Mouse (Mus musculus): ENCODE data around the gene Adat1. TPM values are rescaled to one million over a fixed set of nuclear protein-coding genes. Genes with fewer than 3 reads are reported as not detected.

The Adat1 gene
- polyA plus RNA-seq, 1 experiment from 2014 or later = 3.0 TPM

DNA sequence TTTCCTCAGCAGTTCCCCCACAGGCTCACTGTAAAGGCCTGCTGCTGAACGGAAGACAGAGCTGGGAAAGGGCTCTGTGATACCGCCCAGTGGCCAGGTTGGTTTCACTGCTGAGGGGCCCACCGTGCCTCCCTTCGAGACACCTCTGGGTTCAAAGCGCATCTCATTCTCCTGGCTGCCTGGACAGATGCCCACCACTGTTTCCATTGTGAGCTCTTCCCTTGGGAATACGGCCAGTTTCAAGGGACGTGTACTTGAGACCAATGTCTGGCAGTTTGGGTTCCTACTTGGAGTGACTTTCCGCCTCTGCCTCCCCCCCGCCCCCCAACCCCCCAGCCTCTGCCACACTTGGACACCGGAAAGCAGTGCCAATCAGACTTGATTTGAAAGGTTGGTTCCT is 29.0 kb downstream of the Adat1 start:
- no peaks in the 10 kb centered on the region for H3K9me3 ChIP-seq (replicated peaks; ENCODE audit: control insufficient read depth, low read length)
- H3K27me3 ChIP-seq (ENCODE audit: control insufficient read depth, insufficient read depth, low read depth, low read length) = no peaks in the 10 kb centered on the region
- no peak for ATAC-seq (ENCODE audit: low read depth)
- H3K4me1 ChIP-seq (ENCODE audit: control insufficient read depth, low read depth, low read length) = no peaks in the 10 kb centered on the region; the same call in 1 of the 2 replicates
- H3K36me3 ChIP-seq (ENCODE audit: control insufficient read depth, insufficient read depth) = no peaks in the 10 kb centered on the region; the same call in 1 of the 2 replicates
- WGBS (ENCODE audit: insufficient replicate concordance) = 78% methylated on average over 10 of the region's 10 CpGs
- H3K9ac ChIP-seq (ENCODE audit: low read depth, low read length) = no peak overlapping the region
- no peak overlapping the region for H3K4me3 ChIP-seq (ENCODE audit: low read depth, low read length)
- H3K4me2 ChIP-seq (ENCODE audit: low read depth, low read length) = no peak overlapping the region
- H3K27ac ChIP-seq (ENCODE audit: low read length) = no peak overlapping the region

DNA sequence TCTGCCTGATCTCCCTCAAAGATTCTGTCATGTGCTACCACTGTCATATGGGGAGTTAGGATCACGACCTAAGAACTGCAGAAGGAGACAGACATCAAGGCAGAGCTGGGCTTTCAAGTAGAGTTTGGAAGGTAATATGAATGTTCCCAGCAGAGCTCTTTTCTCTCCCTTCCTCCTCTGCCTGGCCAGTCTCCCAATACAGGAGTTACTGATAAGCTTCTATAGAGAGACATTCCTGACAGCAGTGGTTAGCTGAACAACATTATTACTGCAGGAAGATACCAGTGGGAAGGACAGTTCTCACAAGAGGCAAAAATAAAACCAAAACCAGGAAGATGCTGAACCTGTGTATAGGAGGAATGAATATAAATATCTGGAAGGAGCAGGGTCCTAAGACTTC is 29.5 kb downstream of the Adat1 start:
- Histone ChIP-seq H3K4me1 (ENCODE audit: control insufficient read depth, low read depth, low read length) (no peaks in the 10 kb centered on the region), H3K4me3 (ENCODE audit: low read depth, low read length) (no peak overlapping the region), H3K9me3 (replicated peaks; ENCODE audit: control insufficient read depth, low read length) (no peaks in the 10 kb centered on the region), H3K27ac (ENCODE audit: low read length) (no peak overlapping the region), H3K27me3 (ENCODE audit: control insufficient read depth, insufficient read depth, low read depth, low read length) (no peaks in the 10 kb centered on the region), H3K9ac (ENCODE audit: low read depth, low read length) (no peak overlapping the region), H3K4me2 (ENCODE audit: low read depth, low read length) (no peak overlapping the region), H3K36me3 (ENCODE audit: control insufficient read depth, insufficient read depth) (no peaks in the 10 kb centered on the region; the same call in 1 of the 2 replicates)
- 56% methylated on average over 1 of the region's 1 CpGs for WGBS (ENCODE audit: insufficient replicate concordance)
- ATAC-seq (ENCODE audit: low read depth) = no peak

DNA sequence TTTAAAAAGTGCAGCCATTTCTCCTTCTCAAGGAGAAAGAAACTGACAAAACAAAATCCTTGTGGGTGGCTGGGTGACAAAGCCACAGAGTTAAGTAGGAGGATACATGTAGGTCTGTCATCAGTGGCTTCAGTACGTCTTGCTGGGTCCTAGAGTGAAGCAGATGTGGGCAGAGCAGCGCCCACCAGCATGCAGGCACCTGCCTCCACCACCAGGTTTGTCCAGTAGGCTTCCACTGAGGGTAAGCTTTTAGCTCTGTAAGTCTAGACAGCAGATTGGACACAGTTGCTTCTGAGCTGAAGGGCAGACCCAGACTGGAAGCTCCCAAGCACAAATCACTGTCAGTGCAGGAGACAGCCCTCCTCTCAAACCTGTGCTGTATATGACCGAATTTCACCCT is 30.8 kb downstream of the Adat1 start:
- H3K27ac ChIP-seq (ENCODE audit: low read length) = no peak overlapping the region
- ATAC-seq (ENCODE audit: low read depth) = no peak
- 70% methylated on average over 3 of the region's 3 CpGs for WGBS (ENCODE audit: insufficient replicate concordance)
- H3K9ac ChIP-seq (ENCODE audit: low read depth, low read length) = no peak overlapping the region
- H3K36me3 ChIP-seq (ENCODE audit: control insufficient read depth, insufficient read depth) = peaks cover 9% of the 10 kb centered on the region
- no peaks in the 10 kb centered on the region for H3K9me3 ChIP-seq (replicated peaks; ENCODE audit: control insufficient read depth, low read length)
- no peak overlapping the region for H3K4me2 ChIP-seq (ENCODE audit: low read depth, low read length)
- H3K4me1 ChIP-seq (ENCODE audit: control insufficient read depth, low read depth, low read length) = no peaks in the 10 kb centered on the region
- no peak overlapping the region for H3K4me3 ChIP-seq (ENCODE audit: low read depth, low read length)
- H3K27me3 ChIP-seq (ENCODE audit: control insufficient read depth, insufficient read depth, low read depth, low read length) = no peaks in the 10 kb centered on the region

DNA sequence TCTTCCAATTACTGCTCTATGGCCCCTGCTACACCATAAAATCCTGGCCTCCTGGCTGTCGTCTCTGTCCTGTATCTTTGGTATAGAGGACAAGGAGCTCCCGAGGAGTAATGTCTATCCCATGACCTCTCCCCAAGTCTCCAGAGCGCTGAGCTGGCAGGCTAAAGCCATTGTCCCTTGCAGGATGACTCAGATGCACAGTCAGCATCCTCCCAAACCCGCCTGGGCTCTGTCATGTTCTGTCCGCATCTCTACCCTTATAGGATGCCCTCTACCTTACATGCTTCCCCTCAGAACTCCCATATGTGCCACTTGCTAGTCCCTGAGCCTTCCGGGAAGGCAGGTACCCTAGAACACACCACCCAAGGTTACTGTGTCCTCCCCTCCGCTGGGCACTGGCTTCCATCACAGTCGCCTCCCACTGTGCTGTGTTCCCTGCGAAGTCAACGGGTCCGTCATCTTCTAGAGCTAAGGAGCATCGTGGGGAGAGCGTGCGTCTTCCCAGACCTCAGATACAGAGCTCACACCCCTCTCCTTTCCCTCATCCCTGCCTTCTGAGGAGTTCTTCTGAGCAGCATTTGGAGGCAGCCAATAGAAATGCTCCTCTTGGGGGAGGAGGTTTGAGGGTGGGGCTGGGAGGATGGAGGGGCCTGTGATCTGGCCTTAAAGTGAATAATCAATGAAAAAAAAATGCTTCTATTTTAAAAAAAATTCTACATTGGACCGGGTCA is 31.3 kb downstream of the Adat1 start:
- H3K9ac ChIP-seq (ENCODE audit: low read depth, low read length) = no peak overlapping the region
- no peak overlapping the region for H3K4me2 ChIP-seq (ENCODE audit: low read depth, low read length)
- H3K4me1 ChIP-seq (ENCODE audit: control insufficient read depth, low read depth, low read length) = no peaks in the 10 kb centered on the region
- no peak overlapping the region for H3K27ac ChIP-seq (ENCODE audit: low read length)
- 65% methylated on average over 15 of the region's 15 CpGs for WGBS (ENCODE audit: insufficient replicate concordance)
- no peak overlapping the region for H3K4me3 ChIP-seq (ENCODE audit: low read depth, low read length)
- no peak for ATAC-seq (ENCODE audit: low read depth)
- no peaks in the 10 kb centered on the region for H3K27me3 ChIP-seq (ENCODE audit: control insufficient read depth, insufficient read depth, low read depth, low read length)
- no peaks in the 10 kb centered on the region for H3K9me3 ChIP-seq (replicated peaks; ENCODE audit: control insufficient read depth, low read length)
- H3K36me3 ChIP-seq (ENCODE audit: control insufficient read depth, insufficient read depth) = peaks cover 10% of the 10 kb centered on the region

DNA sequence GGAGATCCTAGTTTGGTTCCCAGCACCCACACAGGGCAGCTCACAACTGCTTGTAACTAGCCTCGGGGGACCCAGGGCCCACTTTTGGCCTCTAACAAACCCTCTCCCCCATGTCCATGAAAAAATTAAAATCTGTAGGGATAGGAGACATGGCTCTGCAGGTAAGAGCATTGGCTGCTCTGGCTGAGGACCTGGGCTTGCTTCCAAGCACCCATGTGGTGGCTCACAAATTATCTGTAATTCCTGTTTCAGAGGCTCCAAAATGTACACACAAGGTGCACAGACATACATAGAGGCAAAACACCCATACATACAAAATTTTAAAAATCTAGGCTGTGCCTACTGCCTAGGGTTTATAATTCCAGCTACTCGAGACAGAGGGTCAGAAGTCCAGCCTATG is 34.9 kb downstream of the Adat1 start:
- H3K9me3 ChIP-seq (replicated peaks; ENCODE audit: control insufficient read depth, low read length) = no peaks in the 10 kb centered on the region
- H3K4me1 ChIP-seq (ENCODE audit: control insufficient read depth, low read depth, low read length) = no peaks in the 10 kb centered on the region
- no peak overlapping the region for H3K4me2 ChIP-seq (ENCODE audit: low read depth, low read length)
- no peak overlapping the region for H3K27ac ChIP-seq (ENCODE audit: low read length)
- H3K4me3 ChIP-seq (ENCODE audit: low read depth, low read length) = no peak overlapping the region
- peaks cover 26% of the 10 kb centered on the region for H3K36me3 ChIP-seq (ENCODE audit: control insufficient read depth, insufficient read depth)
- ATAC-seq (ENCODE audit: low read depth) = no peak
- WGBS (ENCODE audit: insufficient replicate concordance) = 73% methylated on average over 2 of the region's 2 CpGs
- no peaks in the 10 kb centered on the region for H3K27me3 ChIP-seq (ENCODE audit: control insufficient read depth, insufficient read depth, low read depth, low read length)
- no peak overlapping the region for H3K9ac ChIP-seq (ENCODE audit: low read depth, low read length)

DNA sequence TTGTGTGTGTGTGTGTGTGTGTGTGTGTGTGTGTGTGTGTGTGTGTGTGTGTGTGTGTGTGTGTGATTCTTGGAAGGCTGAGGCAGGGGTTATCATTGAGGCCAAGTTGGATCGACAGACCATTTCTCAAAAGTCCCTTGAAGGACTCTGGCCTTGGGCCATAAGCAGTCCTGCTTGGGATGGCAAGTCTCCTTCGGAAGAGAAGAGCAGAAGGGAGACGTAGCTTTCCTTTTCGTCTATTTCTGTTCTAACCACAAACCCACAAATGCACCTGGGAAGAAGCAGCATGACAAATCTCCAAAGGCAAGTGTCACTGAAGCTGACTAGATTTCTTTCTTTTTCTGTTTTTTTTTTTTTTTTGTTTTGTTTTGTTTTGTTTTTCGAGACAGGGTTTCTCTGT is 36.2 kb downstream of the Adat1 start:
- H3K4me1 ChIP-seq (ENCODE audit: control insufficient read depth, low read depth, low read length) = no peaks in the 10 kb centered on the region
- WGBS (ENCODE audit: insufficient replicate concordance) = 74% methylated on average over 5 of the region's 5 CpGs
- no peak for ATAC-seq (ENCODE audit: low read depth)
- peaks cover 30% of the 10 kb centered on the region for H3K36me3 ChIP-seq (ENCODE audit: control insufficient read depth, insufficient read depth)
- H3K9ac ChIP-seq (ENCODE audit: low read depth, low read length) = no peak overlapping the region
- no peak overlapping the region for H3K4me2 ChIP-seq (ENCODE audit: low read depth, low read length)
- no peak overlapping the region for H3K27ac ChIP-seq (ENCODE audit: low read length)
- H3K9me3 ChIP-seq (replicated peaks; ENCODE audit: control insufficient read depth, low read length) = no peaks in the 10 kb centered on the region
- H3K27me3 ChIP-seq (ENCODE audit: control insufficient read depth, insufficient read depth, low read depth, low read length) = no peaks in the 10 kb centered on the region
- no peak overlapping the region for H3K4me3 ChIP-seq (ENCODE audit: low read depth, low read length)

DNA sequence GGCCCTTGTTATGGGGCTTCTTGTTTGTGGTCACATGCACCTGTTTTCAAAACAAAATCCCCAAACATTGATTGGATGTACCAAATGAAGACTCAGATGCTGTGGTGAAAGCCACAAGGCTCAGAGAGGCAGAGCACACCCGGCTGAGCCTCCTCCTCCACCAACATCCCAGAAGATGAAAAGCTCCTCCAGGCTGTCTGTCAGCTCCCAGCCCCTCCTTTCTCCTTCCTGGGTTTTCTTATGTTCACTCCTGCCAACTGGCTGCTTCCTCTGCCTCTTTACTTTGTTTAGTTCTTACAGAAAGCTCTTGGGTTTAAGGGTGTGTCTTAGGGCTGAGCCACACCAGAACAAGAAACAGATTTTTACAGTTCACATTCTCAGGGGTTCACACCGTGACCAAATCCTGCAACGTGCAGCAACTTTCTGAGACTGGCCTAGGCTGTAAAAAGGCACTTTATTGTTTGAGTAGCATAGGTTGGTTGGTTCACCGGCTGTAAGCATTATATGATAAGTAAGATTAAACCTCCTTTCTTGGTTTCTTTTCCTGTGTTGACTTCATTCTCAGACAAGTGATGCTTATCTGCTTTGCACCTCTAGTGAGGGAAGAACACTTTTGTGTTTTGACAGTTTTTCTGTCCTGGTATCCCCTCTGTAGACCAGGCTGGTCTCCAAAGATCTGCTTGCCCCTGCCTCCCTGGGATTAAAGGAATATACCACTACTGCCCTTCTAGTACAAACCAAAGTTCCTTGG is 37.1 kb downstream of the Adat1 start:
- Histone ChIP-seq H3K9me3 (replicated peaks; ENCODE audit: control insufficient read depth, low read length) (no peaks in the 10 kb centered on the region), H3K4me1 (ENCODE audit: control insufficient read depth, low read depth, low read length) (no peaks in the 10 kb centered on the region), H3K9ac (ENCODE audit: low read depth, low read length) (no peak overlapping the region), H3K4me2 (ENCODE audit: low read depth, low read length) (no peak overlapping the region), H3K27ac (ENCODE audit: low read length) (no peak overlapping the region), H3K27me3 (ENCODE audit: control insufficient read depth, insufficient read depth, low read depth, low read length) (no peaks in the 10 kb centered on the region), H3K4me3 (ENCODE audit: low read depth, low read length) (no peak overlapping the region), H3K36me3 (ENCODE audit: control insufficient read depth, insufficient read depth) (peaks cover 30% of the 10 kb centered on the region)
- WGBS (ENCODE audit: insufficient replicate concordance) = 64% methylated on average over 4 of the region's 4 CpGs
- ATAC-seq (ENCODE audit: low read depth) = no peak

DNA sequence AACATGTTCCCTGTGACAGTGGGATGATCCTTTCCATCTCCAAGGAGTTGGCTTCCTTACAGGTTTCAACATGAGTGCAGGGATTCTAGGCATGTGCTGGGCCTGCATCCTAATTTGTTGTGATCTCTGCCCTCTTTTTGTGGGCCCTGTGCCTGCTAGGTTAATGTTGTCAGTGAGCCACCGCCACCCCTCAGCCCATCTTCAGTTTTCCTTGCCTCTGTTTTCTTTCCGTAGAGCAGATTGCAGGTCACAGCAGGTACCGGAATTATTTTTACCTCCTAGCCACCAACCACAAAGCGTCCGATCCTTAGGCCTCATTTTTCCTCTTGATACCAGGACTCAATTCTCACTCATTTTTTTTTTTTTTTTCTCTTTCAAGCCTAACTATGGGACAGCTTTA is 40.2 kb downstream of the Adat1 start:
- WGBS (ENCODE audit: insufficient replicate concordance) = 88% methylated on average over 5 of the region's 5 CpGs

DNA sequence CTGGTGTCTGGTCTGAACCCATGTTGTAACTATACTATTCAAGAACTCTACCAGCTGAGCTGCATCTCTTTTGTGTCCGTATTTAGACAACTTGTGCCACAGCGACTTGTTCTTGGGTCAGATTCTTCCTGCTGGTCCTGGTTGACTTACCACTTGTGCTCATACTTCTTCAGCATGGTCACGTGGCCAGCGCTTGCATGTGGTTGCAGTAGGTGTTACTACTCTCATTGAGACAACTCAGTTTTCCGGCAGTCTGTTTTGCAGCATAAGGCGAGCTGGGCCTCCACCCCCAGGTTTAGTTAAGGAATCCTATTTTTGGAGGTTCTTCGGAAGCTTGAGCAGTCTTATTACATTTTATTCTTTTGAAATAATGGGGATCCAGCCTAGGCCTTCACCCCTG is 40.8 kb downstream of the Adat1 start:
- H3K9ac ChIP-seq (ENCODE audit: low read depth, low read length) = no peak overlapping the region
- H3K27me3 ChIP-seq (ENCODE audit: control insufficient read depth, insufficient read depth, low read depth, low read length) = no peaks in the 10 kb centered on the region
- 89% methylated on average over 7 of the region's 7 CpGs for WGBS (ENCODE audit: insufficient replicate concordance)
- H3K27ac ChIP-seq (ENCODE audit: low read length) = no peak overlapping the region
- no peak overlapping the region for H3K4me3 ChIP-seq (ENCODE audit: low read depth, low read length)
- no peaks in the 10 kb centered on the region for H3K9me3 ChIP-seq (replicated peaks; ENCODE audit: control insufficient read depth, low read length)
- no peaks in the 10 kb centered on the region for H3K4me1 ChIP-seq (ENCODE audit: control insufficient read depth, low read depth, low read length)
- ATAC-seq (ENCODE audit: low read depth) = no peak
- H3K4me2 ChIP-seq (ENCODE audit: low read depth, low read length) = no peak overlapping the region
- H3K36me3 ChIP-seq (ENCODE audit: control insufficient read depth, insufficient read depth) = peaks cover 33% of the 10 kb centered on the region

More for the DNA sequence above, 40.2 kb downstream of the Adat1 start:
- Histone ChIP-seq H3K27me3 (ENCODE audit: control insufficient read depth, insufficient read depth, low read depth, low read length) (no peaks in the 10 kb centered on the region), H3K9me3 (replicated peaks; ENCODE audit: control insufficient read depth, low read length) (no peaks in the 10 kb centered on the region), H3K9ac (ENCODE audit: low read depth, low read length) (no peak overlapping the region), H3K4me3 (ENCODE audit: low read depth, low read length) (no peak overlapping the region), H3K4me1 (ENCODE audit: control insufficient read depth, low read depth, low read length) (no peaks in the 10 kb centered on the region), H3K36me3 (ENCODE audit: control insufficient read depth, insufficient read depth) (peaks cover 38% of the 10 kb centered on the region), H3K4me2 (ENCODE audit: low read depth, low read length) (no peak overlapping the region), H3K27ac (ENCODE audit: low read length) (no peak overlapping the region)
- ATAC-seq (ENCODE audit: low read depth) = no peak
